Mouse (Mus musculus): Measurements from ENCODE around the gene 2410141K09Rik.
"Not testable (repeated sequence)": the region's sequence is repeated elsewhere in the genome, so short reads cannot be mapped to it uniquely, and the experiment has no call there.

Gene 2410141K09Rik

GRCm38 (mm10) chr13:66441018-66441417 is at the start of gene 2410141K09Rik:
TSS of gene 2410141K09Rik (minus strand) at chr13:66441118.
- DNase-seq (ENCODE audit: low read depth): not testable (repeated sequence)

- DNase-seq (ENCODE audit: low read depth): not testable (repeated sequence)
These were observed 14.1 kb downstream of the 2410141K09Rik start for GRCm38 (mm10) chr13:66426858-66427257.

GRCm38 (mm10) chr13:66414962-66415361 is 26.0 kb downstream of the 2410141K09Rik start:
- DNase-seq (ENCODE audit: low read depth): not testable (repeated sequence)
